Mouse (Mus musculus) ES-Bruce4 (cell line): ENCODE measurements at regions not wholly inside any gene's neighbourhood (a gene's known extent, or its start where the extent isn't known, plus 50 kb on each side); places are given as distances from the start of the nearest gene placed in this dataset.

Experiments used
- CTCF ChIP-seq: IDR thresholded peaks from one replicate; pipeline ENCODE4 v1.8.1; 2011; ENCODE audit warnings: low read depth, low read length
- EP300 ChIP-seq: IDR thresholded peaks from 2 replicates; pipeline ENCODE4 v1.6.1; 2011; ENCODE audit warnings: low read depth, low read length; ENCODE audit not compliant: insufficient read depth
- POLR2A ChIP-seq: IDR thresholded peaks from one replicate; pipeline ENCODE4 v1.8.1; 2011; ENCODE audit warnings: low read length; ENCODE audit not compliant: insufficient read depth

- TF ChIP-seq POLR2A (no peak), EP300 (no peak), CTCF (no peak)
Measured at GRCm38 (mm10) chr12:71622761-71623160, 208.1 kb upstream of the Daam1 start.
